Mouse (Mus musculus) lung, postnatal 0 days (tissue): Measurements from ENCODE around the gene Gm4869.

Source experiments
- CTCF ChIP-seq: IDR thresholded peaks from 2 replicates; pipeline ENCODE4 v1.5.1; 2016; ENCODE audit warnings: antibody characterized with exemption, mild to moderate bottlenecking
- EP300 ChIP-seq: IDR thresholded peaks from 2 replicates; pipeline ENCODE4 v1.6.1; 2016; ENCODE audit warnings: antibody characterized with exemption, mild to moderate bottlenecking, control low read depth

DNA sequence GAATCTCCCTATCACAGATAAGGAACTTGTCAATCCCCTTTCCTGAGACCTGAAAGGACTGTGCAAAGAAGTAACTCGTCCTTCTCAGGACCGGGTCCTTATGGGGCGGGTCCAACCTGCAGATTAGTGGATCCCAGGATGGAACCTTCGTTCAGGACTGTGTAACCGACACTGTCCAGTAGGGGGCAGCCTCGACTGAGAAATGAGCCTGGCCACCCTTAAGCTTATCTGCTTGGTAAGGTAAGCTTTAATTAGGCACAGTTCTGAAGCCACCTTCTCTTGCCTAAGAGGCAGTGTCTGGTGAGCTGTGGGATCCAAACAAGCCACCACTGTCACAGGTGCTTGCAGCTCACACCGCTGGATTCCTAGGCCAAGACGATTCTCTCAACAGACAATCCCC lies 94.7 kb downstream of the Gm4869 start:
- TF ChIP-seq EP300 (no peak), CTCF (peak; percentile 95)
